Mouse (Mus musculus) heart, embryonic 14.5 days (tissue): ENCODE results near the gene Tstd2. TPM values are rescaled to one million over a fixed set of nuclear protein-coding genes. Genes with fewer than 3 reads are reported as not detected.

Source experiments
- ATAC-seq: fragments of 200-750 bp; cut with Nextera tagmentation; 2 replicates; pipeline ENCODE4 v1.8.0; 2017; ENCODE audit warnings: low read depth, moderate TSS enrichment; ENCODE audit not compliant: insufficient number of reproducible peaks, insufficient read depth, low FRiP score
- H3K27ac ChIP-seq, 2 experiments: fragments of 200-500 bp in 1 of 2; fragments of 300-500 bp in 1 of 2; sonication (generic) in 1 of 2; replicated peaks in 1 of 2; 2 replicates each; pipeline ENCODE4 v1.5.1; 2012 to 2014; ENCODE audit warnings: low read depth in 2 of 2, low read length in 2 of 2, control low read depth in 1 of 2, mild to moderate bottlenecking in 1 of 2, mixed read lengths in 1 of 2; ENCODE audit not compliant: control insufficient read depth in 1 of 2, insufficient read depth in 1 of 2
- H3K27me3 ChIP-seq: fragments of 300-500 bp; sonication (generic); 2 replicates; pipeline ENCODE4 v1.6.1; 2014; ENCODE audit warnings: mild to moderate bottlenecking, low read length, control low read depth; ENCODE audit not compliant: control insufficient read depth, insufficient read depth
- H3K36me3 ChIP-seq: fragments of 300-500 bp; sonication (generic); 2 replicates; pipeline ENCODE4 v1.6.1; 2014; ENCODE audit warnings: mild to moderate bottlenecking, control low read depth, low read length, mixed read lengths; ENCODE audit not compliant: control insufficient read depth, insufficient read depth
- H3K4me1 ChIP-seq, 2 experiments: fragments of 200-500 bp in 1 of 2; fragments of 300-500 bp in 1 of 2; sonication (generic) in 1 of 2; 2 replicates each; pipeline ENCODE4 v1.6.1; 2012 to 2014; ENCODE audit warnings: low read length in 2 of 2, control low read depth in 1 of 2, mixed read lengths in 1 of 2; ENCODE audit not compliant: control insufficient read depth in 2 of 2, insufficient read depth in 2 of 2
- H3K4me2 ChIP-seq: fragments of 300-500 bp; sonication (generic); 2 replicates; pipeline ENCODE4 v1.6.1; 2014; ENCODE audit warnings: mild to moderate bottlenecking, low read length
- H3K4me3 ChIP-seq, 2 experiments: fragments of 200-500 bp in 1 of 2; fragments of 300-500 bp in 1 of 2; sonication (generic) in 1 of 2; 2 replicates each; pipeline ENCODE4 v1.5.1; 2012 to 2014; ENCODE audit warnings: low read length in 2 of 2, mild to moderate bottlenecking in 2 of 2, control low read depth in 1 of 2, low read depth in 1 of 2, moderate library complexity in 1 of 2; ENCODE audit not compliant: control insufficient read depth in 1 of 2, insufficient read depth in 1 of 2
- H3K9ac ChIP-seq: fragments of 300-500 bp; sonication (generic); 2 replicates; pipeline ENCODE4 v1.6.1; 2014; ENCODE audit warnings: mild to moderate bottlenecking, low read length
- H3K9me3 ChIP-seq: fragments of 300-500 bp; sonication (generic); 2 replicates; pipeline ENCODE4 v1.6.1; 2016; ENCODE audit warnings: low read length, control low read depth; ENCODE audit not compliant: control insufficient read depth
- WGBS: fragments of 180-500 bp; shearing (Covaris S2); extraction: QIAGEN DNeasy Blood & Tissue Kit; methylation state at CpG from one replicate; pipeline ENCODE4 v1.1.7; 2014; 5-methylcytosine and 5-hydroxymethylcytosine counted together
- polyA plus RNA-seq: library from polyadenylated mRNA; unstranded; fragments of >200 nt; fragmentation: Nextera tagmentation; extraction: Ambion mirVana; gene quantifications from 2 replicates; pipeline ENCODE4 v1.2.1, GENCODE M21; 2014

The Tstd2 gene
- polyA plus RNA-seq, 1 experiment from 2014 or later = 24.3 TPM

- Histone ChIP-seq H3K27ac (no peak overlapping the region), H3K4me2 (no peak overlapping the region), H3K9me3 (no peaks in the 10 kb centered on the region), H3K36me3 (peaks cover 75% of the 10 kb centered on the region), H3K27me3 (no peaks in the 10 kb centered on the region), H3K4me3 (no peak overlapping the region), H3K9ac (no peak overlapping the region), H3K4me1 (peaks cover 24 to 28% of the 10 kb centered on the region in 2 experiments)
- 75% methylated on average over 11 of the region's 11 CpGs for WGBS
- ATAC-seq = no peak
Observed at GRCm38 (mm10) chr4:46082555-46082954, 55.9 kb downstream of the Tstd2 start.

DNA sequence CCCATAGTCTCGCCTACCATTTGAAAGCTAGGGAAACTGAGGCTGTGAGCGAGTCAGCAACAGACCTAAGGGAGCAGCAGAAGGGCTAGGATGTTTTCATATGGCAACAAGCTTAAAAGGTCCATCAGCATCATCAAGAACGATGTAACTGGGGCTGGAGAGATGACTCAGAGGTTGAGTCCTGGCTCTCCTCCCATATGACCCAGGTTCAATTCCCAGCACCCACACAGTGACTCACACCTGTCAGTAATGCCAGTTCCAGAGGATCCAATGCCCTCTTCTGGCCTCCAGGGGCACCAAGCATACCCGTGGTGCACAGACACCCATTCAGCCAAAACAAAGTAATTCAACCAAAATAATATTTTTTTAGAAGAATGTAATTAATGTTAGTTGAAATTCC is 58.2 kb downstream of the Tstd2 start:
- Histone ChIP-seq H3K9ac (no peak overlapping the region), H3K4me2 (no peak overlapping the region), H3K9me3 (no peaks in the 10 kb centered on the region), H3K4me1 (peaks cover 15 to 32% of the 10 kb centered on the region in 2 experiments), H3K4me3 (no peak overlapping the region), H3K36me3 (peaks cover 56% of the 10 kb centered on the region), H3K27ac (no peak overlapping the region), H3K27me3 (no peaks in the 10 kb centered on the region)
- no peak for ATAC-seq
- WGBS = 92% methylated on average over 4 of the region's 4 CpGs

DNA sequence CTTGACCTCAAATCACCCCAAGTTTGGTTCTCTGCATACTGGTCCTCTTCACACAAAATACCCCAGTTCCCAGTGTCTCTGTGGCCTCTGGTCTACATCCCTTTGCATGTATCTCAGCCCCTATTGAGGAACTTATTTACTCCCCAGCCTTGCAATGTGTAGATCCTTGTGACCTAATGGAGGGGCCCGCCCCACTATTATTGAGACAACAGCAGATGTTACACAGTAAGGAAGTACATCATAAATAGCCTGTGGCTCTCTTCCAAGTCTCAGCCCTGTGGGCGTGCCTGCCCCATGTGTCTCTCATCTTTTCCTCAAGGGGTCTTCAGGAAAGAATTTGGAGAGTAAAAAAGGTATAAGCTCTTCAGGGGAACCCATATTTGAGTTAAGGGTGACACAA is 61.6 kb downstream of the Tstd2 start:
- Histone ChIP-seq H3K27me3 (no peaks in the 10 kb centered on the region), H3K27ac (peak overlapping the region in 1 of 2 experiments; percentile 24; a peak in 1 of 4 replicates), H3K4me3 (no peak overlapping the region), H3K9me3 (no peaks in the 10 kb centered on the region), H3K36me3 (peaks cover 41% of the 10 kb centered on the region), H3K4me1 (peaks cover 20 to 48% of the 10 kb centered on the region in 2 experiments), H3K4me2 (no peak overlapping the region), H3K9ac (no peak overlapping the region)
- 55% methylated on average over 2 of the region's 2 CpGs for WGBS
- ATAC-seq = no peak

DNA sequence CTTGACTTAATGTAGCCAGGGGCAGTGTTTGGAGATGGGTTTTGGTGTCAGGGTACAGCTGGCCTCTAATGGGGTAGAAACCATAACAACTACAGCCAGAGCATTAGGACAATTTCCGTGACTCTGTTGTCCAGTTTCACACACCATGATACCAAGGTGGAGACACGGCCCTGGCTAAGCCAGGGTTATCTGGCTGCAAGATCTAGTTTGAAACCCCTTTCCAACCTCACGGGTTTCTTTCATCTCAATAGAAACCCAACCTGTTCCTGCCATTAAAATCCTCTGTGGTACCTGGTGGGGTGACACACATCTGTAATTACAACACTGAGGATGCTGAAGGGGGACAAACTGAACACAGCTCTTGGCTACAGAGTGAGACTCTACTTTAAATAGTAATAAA is 62.8 kb downstream of the Tstd2 start:
- H3K9ac ChIP-seq = no peak overlapping the region
- no peak overlapping the region for H3K4me2 ChIP-seq
- H3K36me3 ChIP-seq = peaks cover 50% of the 10 kb centered on the region
- H3K4me3 ChIP-seq = no peak overlapping the region
- WGBS = 78% methylated on average over 3 of the region's 3 CpGs
- no peaks in the 10 kb centered on the region for H3K9me3 ChIP-seq
- peaks cover 22 to 51% of the 10 kb centered on the region in 2 experiments for H3K4me1 ChIP-seq
- H3K27ac ChIP-seq = peak overlapping the region in 1 of 2 experiments; percentile 20; a peak in 1 of 4 replicates
- ATAC-seq = no peak
- H3K27me3 ChIP-seq = no peaks in the 10 kb centered on the region

DNA sequence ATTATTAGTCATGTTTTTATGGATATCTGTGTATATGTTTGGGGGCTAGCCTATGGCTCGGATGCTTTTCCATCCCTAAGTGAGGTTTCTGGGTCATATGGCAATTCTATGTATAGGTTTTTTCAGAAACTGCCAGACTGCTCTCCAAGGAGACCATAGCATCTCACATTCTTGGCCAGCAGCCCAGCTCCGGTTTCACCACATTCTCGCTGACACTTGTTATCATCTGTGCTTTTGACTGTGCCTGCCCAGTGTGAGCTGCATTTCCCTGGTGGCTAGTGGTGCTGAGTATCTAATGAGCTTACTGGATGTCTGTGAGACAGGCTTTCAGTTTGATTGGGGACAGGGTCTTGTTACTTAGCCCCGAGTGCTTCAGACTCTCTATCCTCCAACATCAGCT is 64.8 kb downstream of the Tstd2 start:
- H3K27ac ChIP-seq = peak overlapping the region in 1 of 2 experiments; percentile 83; a peak in 3 of 4 replicates
- H3K9ac ChIP-seq = no peak overlapping the region
- peak; percentile 84 for ATAC-seq
- peaks cover 47% of the 10 kb centered on the region for H3K36me3 ChIP-seq
- 8% methylated on average over 4 of the region's 4 CpGs for WGBS
- peaks cover 22 to 51% of the 10 kb centered on the region in 2 experiments for H3K4me1 ChIP-seq
- no peaks in the 10 kb centered on the region for H3K27me3 ChIP-seq
- H3K4me2 ChIP-seq = peak overlapping the region; percentile 34
- no peak overlapping the region for H3K4me3 ChIP-seq
- H3K9me3 ChIP-seq = no peaks in the 10 kb centered on the region

- Histone ChIP-seq H3K27me3 (no peaks in the 10 kb centered on the region), H3K27ac (peak overlapping the region; percentile 23 to 83), H3K9ac (no peak overlapping the region), H3K4me3 (no peak overlapping the region), H3K36me3 (peaks cover 47% of the 10 kb centered on the region), H3K4me1 (peaks cover 27 to 60% of the 10 kb centered on the region in 2 experiments), H3K9me3 (no peaks in the 10 kb centered on the region), H3K4me2 (no peak overlapping the region)
- ATAC-seq = no peak
- WGBS = 52% methylated on average over 6 of the region's 6 CpGs
Observed at GRCm38 (mm10) chr4:46072631-46073030, 65.9 kb downstream of the Tstd2 start.

- H3K4me1 ChIP-seq = peaks cover 35 to 64% of the 10 kb centered on the region in 2 experiments
- no peaks in the 10 kb centered on the region for H3K9me3 ChIP-seq
- H3K4me2 ChIP-seq = no peak overlapping the region
- H3K4me3 ChIP-seq = no peak overlapping the region
- 88% methylated on average over 6 of the region's 6 CpGs for WGBS
- H3K27ac ChIP-seq = no peak overlapping the region
- no peak overlapping the region for H3K9ac ChIP-seq
- no peak for ATAC-seq
- H3K27me3 ChIP-seq = no peaks in the 10 kb centered on the region
- H3K36me3 ChIP-seq = peaks cover 52% of the 10 kb centered on the region
Observed at GRCm38 (mm10) chr4:46069851-46070482, 68.5 kb downstream of the Tstd2 start.

GRCm38 (mm10) chr4:46068573-46068972 is 69.9 kb downstream of the Tstd2 start:
- WGBS = 52% methylated on average over 1 of the region's 1 CpGs
- no peak overlapping the region for H3K4me2 ChIP-seq
- no peak overlapping the region for H3K9ac ChIP-seq
- H3K9me3 ChIP-seq = no peaks in the 10 kb centered on the region
- H3K4me3 ChIP-seq = no peak overlapping the region
- H3K27me3 ChIP-seq = no peaks in the 10 kb centered on the region
- no peak overlapping the region for H3K27ac ChIP-seq
- peaks cover 44 to 66% of the 10 kb centered on the region in 2 experiments for H3K4me1 ChIP-seq
- ATAC-seq = no peak
- H3K36me3 ChIP-seq = peaks cover 56% of the 10 kb centered on the region
